ENCODE assay signal across 23 mouse cellular contexts in the genomic region with DNA sequence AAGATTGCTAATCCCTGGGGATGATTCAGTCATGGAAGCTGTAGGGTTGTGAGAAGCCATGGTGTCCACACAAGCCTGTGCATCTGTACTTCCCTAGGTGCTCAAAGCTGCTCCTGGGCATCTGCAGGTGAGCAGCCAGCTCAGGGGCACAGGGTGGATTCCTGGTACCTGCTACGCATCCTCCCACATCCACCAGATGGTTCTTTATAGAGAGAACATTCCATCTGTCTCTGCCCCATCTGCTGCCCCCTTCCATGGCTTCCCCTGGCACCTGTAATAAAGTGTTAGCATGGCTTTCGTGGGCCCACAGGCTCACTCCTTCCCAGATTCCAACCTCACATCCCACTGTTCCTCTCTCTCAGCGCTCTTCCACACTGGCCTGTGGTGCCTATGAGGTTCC.
"Had no signal": no experiment of that assay in that cellular context is flagged by ENCODE, and none has a peak within 500 bp of the region (broad histone marks: within the 10 kb centered on the region; RNA-seq: fewer than 3 reads in every experiment).

No protein-coding gene starts in this region.

- H3K27me3 ChIP-seq: hindbrain, embryonic 15.5 days had no signal

- H3K4me3 ChIP-seq: heart, adult 2 months; heart, embryonic 13.5 days; heart, embryonic 15.5 days; hindbrain, embryonic 13.5 days; hindbrain, embryonic 15.5 days; kidney, embryonic 15.5 days; limb, embryonic 13.5 days; limb, embryonic 15.5 days; liver, embryonic 12.5 days had no signal

- H3K4me1 ChIP-seq: limb, embryonic 13.5 days; limb, embryonic 15.5 days; liver, embryonic 12.5 days had no signal

- H3K27ac ChIP-seq: heart, adult 2 months; heart, embryonic 13.5 days; heart, embryonic 15.5 days; hindbrain, embryonic 15.5 days; hindbrain, postnatal 0 days; kidney, embryonic 15.5 days; kidney, postnatal 0 days; limb, embryonic 13.5 days; limb, embryonic 15.5 days; liver, embryonic 12.5 days; liver, embryonic 14.5 days had no signal

- DNase-seq: gastrocnemius, postnatal 14 days; gastrocnemius, postnatal 36 days; heart, adult 11 months; heart, adult 2 months; heart, postnatal 14 days; heart, postnatal 36 days; kidney, adult 11 months; kidney, adult 2 months; kidney, adult 9 months; kidney, postnatal 14 days; kidney, postnatal 36 days; left cerebral cortex, postnatal 4 days had no signal
